Mouse (Mus musculus) kidney, adult 18-20 months (tissue): ENCODE measurements around the gene Abcb11.
"Not testable (repeated sequence)": the region's sequence is repeated elsewhere in the genome, so short reads cannot be mapped to it uniquely, and the experiment has no call there.

ENCODE experiments used
- DNase-seq: peaks from one replicate; pipeline ENCODE4 v3.0.0; 2021

Gene Abcb11

GRCm38 (mm10) chr2:69342496-69343221 lies at the start of gene Abcb11:
TSS of gene Abcb11 (minus strand) at chr2:69342616.
- DNase-seq: no peak

- peak; percentile 24 for DNase-seq
Measured at GRCm38 (mm10) chr2:69386118-69386871, 43.9 kb upstream of the Abcb11 start.

GRCm38 (mm10) chr2:69382838-69383237 lies 40.4 kb upstream of the Abcb11 start:
- no peak for DNase-seq

GRCm38 (mm10) chr2:69381740-69382139 lies 39.3 kb upstream of the Abcb11 start:
- DNase-seq: no peak

GRCm38 (mm10) chr2:69380281-69380680 lies 37.9 kb upstream of the Abcb11 start, which contains the start of gene Dhrs9:
TSS of gene Dhrs9 (plus strand) at chr2:69380445.
- DNase-seq: no peak

- DNase-seq: no peak
Measured at GRCm38 (mm10) chr2:69379801-69380200, 37.4 kb upstream of the Abcb11 start.

GRCm38 (mm10) chr2:69376780-69377179 lies 34.4 kb upstream of the Abcb11 start:
- DNase-seq: no peak

GRCm38 (mm10) chr2:69365275-69365674 lies 22.9 kb upstream of the Abcb11 start:
- peak; percentile 14 for DNase-seq

GRCm38 (mm10) chr2:69364831-69365230 lies 22.4 kb upstream of the Abcb11 start:
- DNase-seq: no peak

GRCm38 (mm10) chr2:69355402-69355801 lies 13.0 kb upstream of the Abcb11 start:
- DNase-seq: not testable (repeated sequence)

GRCm38 (mm10) chr2:69341506-69341905 lies 910 bp downstream of the Abcb11 start:
- no peak for DNase-seq

GRCm38 (mm10) chr2:69331523-69331922 lies 10.9 kb downstream of the Abcb11 start:
- DNase-seq: not testable (repeated sequence)

- no peak for DNase-seq
Measured at GRCm38 (mm10) chr2:69328509-69329163, 13.8 kb downstream of the Abcb11 start.

- DNase-seq: no peak
Measured at GRCm38 (mm10) chr2:69324881-69325660, 17.3 kb downstream of the Abcb11 start.

- no peak for DNase-seq
Measured at GRCm38 (mm10) chr2:69323018-69323417, 19.4 kb downstream of the Abcb11 start.

- no peak for DNase-seq
Measured at GRCm38 (mm10) chr2:69321457-69321856, 21.0 kb downstream of the Abcb11 start.

- DNase-seq: no peak
Measured at GRCm38 (mm10) chr2:69311337-69311736, 31.1 kb downstream of the Abcb11 start.

GRCm38 (mm10) chr2:69308136-69308535 lies 34.3 kb downstream of the Abcb11 start:
- no peak for DNase-seq

- not testable (repeated sequence) for DNase-seq
Measured at GRCm38 (mm10) chr2:69300568-69300967, 41.8 kb downstream of the Abcb11 start.

GRCm38 (mm10) chr2:69294508-69294907 lies 47.9 kb downstream of the Abcb11 start:
- no peak for DNase-seq

- DNase-seq: peak; percentile 4
Measured at GRCm38 (mm10) chr2:69288989-69289388, 53.4 kb downstream of the Abcb11 start.

- no peak for DNase-seq
Measured at GRCm38 (mm10) chr2:69275875-69276274, 66.5 kb downstream of the Abcb11 start.
